Comparison of ENCODE assay signal across 15 mouse cellular contexts in genomic region chr8:88467756-88468155, GRCm38 (mm10).
"Had no signal": no experiment of that assay in that cellular context is flagged by ENCODE, and none has a peak within 500 bp of the region (broad histone marks: within the 10 kb centered on the region; RNA-seq: fewer than 3 reads in every experiment).

No protein-coding gene starts in this region.

- H3K4me1 ChIP-seq: stomach, embryonic 15.5 days had no signal

- H3K9me3 ChIP-seq: neural tube, embryonic 12.5 days; neural tube, embryonic 13.5 days; stomach, embryonic 15.5 days had no signal

- H3K27me3 ChIP-seq: neural tube, embryonic 12.5 days; neural tube, embryonic 13.5 days; stomach, embryonic 15.5 days had no signal

- DNase-seq: retina, postnatal 1 day; right cerebral cortex, adult 18-20 months; right cerebral cortex, postnatal 14 days; right cerebral cortex, postnatal 25 days; right cerebral cortex, postnatal 4 days; spleen, adult 18-20 months; thymus, adult 18-20 months; thymus, adult 2 months; thymus, postnatal 14 days; thymus, postnatal 25 days; thymus, postnatal 36 days; thymus, postnatal 4 days had no signal

- H3K4me2 ChIP-seq: neural tube, embryonic 12.5 days; neural tube, embryonic 13.5 days; stomach, embryonic 15.5 days had no signal

- H3K4me3 ChIP-seq: neural tube, embryonic 12.5 days; neural tube, embryonic 13.5 days; stomach, embryonic 15.5 days had no signal

- H3K27ac ChIP-seq: neural tube, embryonic 12.5 days; neural tube, embryonic 13.5 days; stomach, embryonic 15.5 days had no signal

- H3K36me3 ChIP-seq: neural tube, embryonic 12.5 days; neural tube, embryonic 13.5 days; stomach, embryonic 15.5 days had no signal

- H3K9ac ChIP-seq: neural tube, embryonic 12.5 days; neural tube, embryonic 13.5 days; stomach, embryonic 15.5 days had no signal
